In genomic region chrX:164374586-164374985, GRCm38 (mm10) we compare ENCODE assay signal across 16 mouse cellular contexts. TPM values are rescaled to one million over a fixed set of nuclear protein-coding genes. Genes with fewer than 3 reads are reported as not detected.
DNase-seq lines count a peak whose midpoint lies in the region; ATAC-seq and TF ChIP-seq lines count a peak whose summit lies in the region.
"Had no signal": no experiment of that assay in that cellular context is flagged by ENCODE, and none has a peak within 500 bp of the region (broad histone marks: within the 10 kb centered on the region; RNA-seq: fewer than 3 reads in every experiment).

No protein-coding gene starts in this region.

- H3K27me3 ChIP-seq in E14TG2a.4 (ENCODE audit: insufficient read depth, low read length), result no peaks in the 10 kb centered on the region
- peaks cover 5% of the 10 kb centered on the region; the same call in 1 of the 2 replicates for H3K27me3 ChIP-seq in limb, embryonic 12.5 days
- H3K27me3 ChIP-seq: liver, embryonic 15.5 days had no signal

- H3K27ac ChIP-seq in limb, embryonic 12.5 days, result no peak overlapping the region
- H3K27ac ChIP-seq: embryonic facial prominence, embryonic 13.5 days; liver, embryonic 15.5 days had no signal

- no peaks in the 10 kb centered on the region for H3K4me1 ChIP-seq in E14TG2a.4 (replicated peaks; ENCODE audit: low read depth, low read length)
- no peaks in the 10 kb centered on the region; the same call in 1 of the 2 replicates for H3K4me1 ChIP-seq in limb, embryonic 12.5 days (replicated peaks)
- H3K4me1 ChIP-seq: embryonic facial prominence, embryonic 13.5 days; liver, embryonic 15.5 days had no signal

- H3K9ac ChIP-seq in limb, embryonic 12.5 days (replicated peaks), result no peak overlapping the region
- H3K9ac ChIP-seq: embryonic facial prominence, embryonic 13.5 days; forebrain, postnatal 0 days; liver, embryonic 15.5 days had no signal

- WGBS in limb, embryonic 12.5 days, result 24% methylated on average over 5 of the region's 5 CpGs

- peak; percentile 26 for DNase-seq in kidney, adult 9 months
- DNase-seq in kidney, postnatal 25 days, result no peak
- peak; percentile 63 for DNase-seq in adipocyte (ENCODE audit: low spot score)
- DNase-seq in cerebellum, adult 8-10 months, result no peak
- no peak for DNase-seq in neural tube, embryonic 10.5 days (ENCODE audit: extremely low spot score, low spot score)
- DNase-seq in urinary bladder, postnatal 10 days (ENCODE audit: low spot score), result no peak
- DNase-seq: cerebellum, adult 18-20 months; forebrain, postnatal 0 days; heart, postnatal 10 days; midbrain, embryonic 14.5 days; retina, postnatal 1 day had no signal

- H3K36me3 ChIP-seq in E14TG2a.4 (ENCODE audit: insufficient read depth, low read length), result no peaks in the 10 kb centered on the region
- no peaks in the 10 kb centered on the region for H3K36me3 ChIP-seq in limb, embryonic 12.5 days
- H3K36me3 ChIP-seq: embryonic facial prominence, embryonic 13.5 days; liver, embryonic 15.5 days had no signal

- H3K9me3 ChIP-seq in E14TG2a.4 (ENCODE audit: low read length), result no peaks in the 10 kb centered on the region
- H3K9me3 ChIP-seq in limb, embryonic 12.5 days, result no peaks in the 10 kb centered on the region
- H3K9me3 ChIP-seq: embryonic facial prominence, embryonic 13.5 days; liver, embryonic 15.5 days had no signal

- H3K4me2 ChIP-seq in limb, embryonic 12.5 days, result 0 out of 2 replicates have a peak overlapping the region, but pooled peaks have one; percentile 6
- H3K4me2 ChIP-seq: embryonic facial prominence, embryonic 13.5 days; liver, embryonic 15.5 days had no signal

- TF ChIP-seq CTCF in E14TG2a.4 (conservative IDR thresholded peaks at IDR 0.05; ENCODE audit: low read length), result 0 out of 2 replicates have a peak, but pooled peaks have one; percentile 6

- ATAC-seq in limb, embryonic 12.5 days (ENCODE audit: insufficient number of reproducible peaks, insufficient read depth, low FRiP score, low TSS enrichment, low read depth), result no peak
- ATAC-seq: forebrain, postnatal 0 days; hindbrain, embryonic 16.5 days had no signal

- H3K4me3 ChIP-seq in E14TG2a.4 (replicated peaks; ENCODE audit: low read length), result no peak overlapping the region
- no peak overlapping the region for H3K4me3 ChIP-seq in limb, embryonic 12.5 days (replicated peaks)
- H3K4me3 ChIP-seq: embryonic facial prominence, embryonic 13.5 days; liver, embryonic 15.5 days had no signal

RNA-seq across cellular contexts. Expression of gene Vegfd, which starts 1.4 kb away (rescaled TPM):
- 4.0 and 4.5 TPM in 2 replicates for polyA plus RNA-seq in limb, embryonic 12.5 days (2016; fragmentation: Nextera tagmentation; extraction: Ambion mirVana)

RNA-seq across cellular contexts. Expression of gene Piga, which starts 45.0 kb away (rescaled TPM):
- polyA plus RNA-seq in limb, embryonic 12.5 days (2016; fragmentation: Nextera tagmentation; extraction: Ambion mirVana), result 16.1 and 17.6 TPM in 2 replicates

Comparison
In these comparisons a context has a peak if more than half of its experiments do, and no peak if none do; other contexts are left out.
1. DNase-seq: peak in kidney, adult 9 months (single experiment) and adipocyte (single experiment); none in kidney, postnatal 25 days (0 of 2), cerebellum, adult 8-10 months (single experiment), neural tube, embryonic 10.5 days (single experiment) and urinary bladder, postnatal 10 days (single experiment).